Mouse (Mus musculus): ENCODE measurements around the gene Cox4i2.

GRCm38 (mm10) chr2:152718076-152718475 lies 35.9 kb upstream of the Cox4i2 start:
- TF ChIP-seq CTCF (IDR thresholded peaks at IDR 0.05; ENCODE audit: insufficient read depth, low read depth, low read length) (no peak), POLR2A (IDR thresholded peaks at IDR 0.05; ENCODE audit: insufficient read depth, low read depth, low read length) (no peak)

Measured in olfactory bulb, adult 2 months (tissue).